ENCODE assay signal across 11 mouse cellular contexts in the genomic region with DNA sequence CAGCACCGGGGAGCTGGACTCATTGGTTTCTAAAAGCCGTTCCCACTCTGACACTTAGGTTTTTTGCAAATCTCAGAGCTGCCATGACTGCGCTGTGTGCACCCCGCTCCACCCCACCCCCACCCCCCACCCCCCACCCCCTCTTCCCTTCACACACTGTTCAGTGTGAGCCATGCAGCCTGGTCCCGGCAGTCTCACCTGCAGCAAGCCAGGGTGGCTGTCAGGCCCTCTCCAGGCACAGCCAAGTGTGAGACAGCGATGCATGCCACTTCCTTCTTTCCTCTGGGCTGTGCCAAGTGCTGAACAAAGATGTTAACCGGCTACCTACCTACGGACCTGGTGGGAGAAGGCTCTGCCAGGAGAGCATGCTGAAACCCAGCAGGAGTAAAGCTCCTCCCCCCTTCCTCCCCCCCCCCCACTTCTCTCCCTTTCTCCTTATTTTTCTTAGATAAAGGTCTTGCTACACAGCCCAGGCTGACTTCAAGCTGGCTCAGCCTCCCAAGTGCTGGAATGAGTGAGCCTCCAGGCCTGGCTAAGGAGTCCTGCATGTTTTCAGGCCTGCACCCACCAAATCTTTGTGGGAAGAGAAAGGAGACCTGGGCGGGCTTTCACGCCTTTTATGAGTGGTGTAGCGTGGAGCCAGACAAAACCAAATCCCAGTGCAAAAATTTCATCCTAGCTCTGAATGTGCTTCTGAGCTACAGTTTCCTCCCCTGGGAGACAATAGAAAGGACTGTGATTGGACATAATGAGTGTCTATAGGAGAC. TPM values are rescaled to one million over a fixed set of nuclear protein-coding genes. Genes with fewer than 3 reads are reported as not detected.
DNase-seq lines count a peak whose midpoint lies in the region; ATAC-seq and TF ChIP-seq lines count a peak whose summit lies in the region.
"Had no signal": no experiment of that assay in that cellular context is flagged by ENCODE, and none has a peak within 500 bp of the region (broad histone marks: within the 10 kb centered on the region; RNA-seq: fewer than 3 reads in every experiment).

No protein-coding gene starts in this region.

- no peak for TF ChIP-seq CTCF in heart, adult 2 months (IDR thresholded peaks at IDR 0.05)

- H3K4me3 ChIP-seq in heart, adult 2 months, result no peak overlapping the region
- H3K4me3 ChIP-seq in liver, embryonic 11.5 days (ENCODE audit: low read depth, low read length), result no peak overlapping the region
- H3K4me3 ChIP-seq: gastrocnemius, adult 2 months had no signal

- no peak overlapping the region for H3K9ac ChIP-seq in heart, adult 2 months (ENCODE audit: low read depth, low read length)
- no peak overlapping the region for H3K9ac ChIP-seq in liver, embryonic 11.5 days (ENCODE audit: low read depth, low read length)

- no peaks in the 10 kb centered on the region for H3K9me3 ChIP-seq in liver, embryonic 11.5 days (ENCODE audit: control insufficient read depth, low read length)

- intact Hi-C loops in heart, adult 2 months (cut with DNase I), result loop anchor here (1.0 kb wide), 2 partner anchors 96 to 191 kb away; no protein-coding TSS in a partner anchor

- TF ChIP-seq POLR2A in heart, adult 2 months (IDR thresholded peaks at IDR 0.05; ENCODE audit: insufficient read depth, low read depth, low read length), result no peak

- no peaks in the 10 kb centered on the region for H3K27me3 ChIP-seq in heart, adult 2 months (ENCODE audit: control insufficient read depth, insufficient read depth, low read length)
- H3K27me3 ChIP-seq in liver, embryonic 11.5 days (replicated peaks; ENCODE audit: control insufficient read depth, insufficient read depth, low read length), result peaks cover 8% of the 10 kb centered on the region

- no peak overlapping the region for H3K27ac ChIP-seq in heart, adult 2 months
- H3K27ac ChIP-seq in liver, embryonic 11.5 days (ENCODE audit: low read depth, low read length), result no peak overlapping the region
- H3K27ac ChIP-seq: gastrocnemius, adult 2 months; macrophage had no signal

- no peak for ATAC-seq in activated CD4-positive, CD25-positive, alpha-beta regulatory T cell, adult 4 months
- ATAC-seq in liver, embryonic 11.5 days (replicated peaks; ENCODE audit: low FRiP score), result no peak

- H3K79me2 ChIP-seq in heart, adult 2 months (replicated peaks; ENCODE audit: control insufficient read depth, insufficient read depth, low read length), result no peaks in the 10 kb centered on the region

- H3K4me1 ChIP-seq in heart, adult 2 months (ENCODE audit: control insufficient read depth, insufficient read depth, low read length), result no peaks in the 10 kb centered on the region
- no peaks in the 10 kb centered on the region for H3K4me1 ChIP-seq in liver, embryonic 11.5 days (replicated peaks; ENCODE audit: control insufficient read depth, insufficient read depth, low read length)

- no peaks in the 10 kb centered on the region for H3K36me3 ChIP-seq in heart, adult 2 months (ENCODE audit: control insufficient read depth, insufficient read depth, low read length)
- H3K36me3 ChIP-seq in liver, embryonic 11.5 days (ENCODE audit: control insufficient read depth, insufficient read depth, low read length), result no peaks in the 10 kb centered on the region

- 39% methylated on average over 11 of the region's 11 CpGs for WGBS in heart, adult 2 months
- WGBS in liver, embryonic 11.5 days, result 37% methylated on average over 11 of the region's 11 CpGs

- TF ChIP-seq EP300 in heart, adult 2 months (IDR thresholded peaks at IDR 0.05; ENCODE audit: insufficient read depth, low read depth, low read length), result no peak

- no peak overlapping the region for H3K4me2 ChIP-seq in liver, embryonic 11.5 days

- peak; percentile 28 to 38 for DNase-seq in heart, adult 2 months
- DNase-seq in heart, adult 8-10 months (ENCODE audit: low spot score), result no peak
- peak; percentile 14 for DNase-seq in thymus, postnatal 4 days
- DNase-seq in thymus, postnatal 14 days, result no peak
- peak; percentile 33 for DNase-seq in heart, postnatal 4 days
- DNase-seq in liver, embryonic 11.5 days (ENCODE audit: low spot score), result no peak
- DNase-seq in cerebellum, postnatal 36 days, result no peak

RNA-seq across cellular contexts. Expression of a gene that starts 7.5 kb away (rescaled TPM):
- total RNA-seq in heart, adult 2 months (2021), result not detected
- polyA plus RNA-seq in heart, adult 2 months (2012; rRNA removed), result 0.04 and 0.09 TPM in 2 replicates
- total RNA-seq in heart, adult 8-10 months (2022), result not detected
- not detected for total RNA-seq in heart, postnatal 4 days (2021)
- under 1 TPM in 1 of 2 experiments, not detected in 1; 0.37 TPM for polyA plus RNA-seq in activated CD4-positive, CD25-positive, alpha-beta regulatory T cell, adult 4 months (2017; shearing (Covaris generic))
- polyA plus RNA-seq in liver, embryonic 11.5 days (2014; fragmentation: Nextera tagmentation; extraction: Ambion mirVana), result 0.06 TPM in 1 of 2 replicates, not detected in the other
- total RNA-seq: gastrocnemius, adult 2 months had no signal
- polyA plus RNA-seq: macrophage had no signal

RNA-seq across cellular contexts. Expression of a gene that starts 31.3 kb away (rescaled TPM):
- under 1 TPM; 0.31 to 0.45 TPM for total RNA-seq in heart, adult 2 months (2021)
- 0.27 and 0.56 TPM in 2 replicates for polyA plus RNA-seq in heart, adult 2 months (2012; rRNA removed)
- under 1 TPM in 3 of 4 experiments, not detected in 1; 0.24 to 0.60 (median 0.41) TPM for total RNA-seq in heart, adult 8-10 months (2022)
- under 1 TPM; 0.34 to 0.45 TPM for total RNA-seq in heart, postnatal 4 days (2021)
- not detected for polyA plus RNA-seq in activated CD4-positive, CD25-positive, alpha-beta regulatory T cell, adult 4 months (2017; shearing (Covaris generic))
- not detected in 2 replicates for polyA plus RNA-seq in liver, embryonic 11.5 days (2014; fragmentation: Nextera tagmentation; extraction: Ambion mirVana)
- polyA plus RNA-seq: macrophage; testis, adult 2 months had no signal

RNA-seq across cellular contexts. Expression of a gene that starts 38.8 kb away (rescaled TPM):
- total RNA-seq in heart, adult 2 months (2021), result 10 to 100 TPM; 36.5 to 37.8 TPM
- 11.0 and 21.4 TPM in 2 replicates for polyA plus RNA-seq in heart, adult 2 months (2012; rRNA removed)
- total RNA-seq in heart, adult 8-10 months (2022), result 10 to 100 TPM; 28.3 to 48.0 (median 38.1) TPM
- 10 to 100 TPM; 58.4 to 62.3 TPM for total RNA-seq in heart, postnatal 4 days (2021)
- 1 to 10 TPM; 4.7 to 7.4 TPM for polyA plus RNA-seq in activated CD4-positive, CD25-positive, alpha-beta regulatory T cell, adult 4 months (2017; shearing (Covaris generic))
- 44.7 TPM in 2 replicates for polyA plus RNA-seq in liver, embryonic 11.5 days (2014; fragmentation: Nextera tagmentation; extraction: Ambion mirVana)

Comparison
In these comparisons a context has a peak if more than half of its experiments do, and no peak if none do; other contexts are left out.
1. DNase-seq: peak in heart, adult 2 months (2 of 2), thymus, postnatal 4 days (single experiment) and heart, postnatal 4 days (single experiment); none in heart, adult 8-10 months (single experiment), thymus, postnatal 14 days (single experiment), liver, embryonic 11.5 days (single experiment) and cerebellum, postnatal 36 days (0 of 2).